Mouse (Mus musculus) CH12.LX (cell line): ENCODE measurements around the gene Atp2b4. TPM values are rescaled to one million over a fixed set of nuclear protein-coding genes. Genes with fewer than 3 reads are reported as not detected.
"Not testable (repeated sequence)": the region's sequence is repeated elsewhere in the genome, so short reads cannot be mapped to it uniquely, and the experiment has no call there.

ENCODE experiments used
- DNase-seq: peaks from one replicate; pipeline ENCODE4 v3.0.0-alpha.2; 2013; ENCODE audit errors: extremely low read depth
- H3K27ac ChIP-seq: 2 replicates; pipeline ENCODE4 v1.5.1; 2012; ENCODE audit warnings: low read depth, mild to moderate bottlenecking, control low read depth, moderate library complexity; ENCODE audit not compliant: insufficient read depth
- H3K27me3 ChIP-seq: replicated peaks from 2 replicates; pipeline ENCODE3; 2012; ENCODE audit warnings: inconsistent platforms
- H3K36me3 ChIP-seq, 2 experiments: replicated peaks in 1 of 2; 2 replicates each; pipeline versions ENCODE3 to v1.6.1; 2012; ENCODE audit warnings: inconsistent platforms in 1 of 2, low read length in 1 of 2, mild to moderate bottlenecking in 1 of 2, mixed read lengths in 1 of 2, moderate library complexity in 1 of 2; ENCODE audit not compliant: control insufficient read depth in 1 of 2, insufficient read depth in 1 of 2
- H3K4me1 ChIP-seq, 2 experiments: 2 replicates each; pipeline ENCODE4 v1.6.1; 2012; ENCODE audit warnings: inconsistent platforms in 1 of 2, moderate library complexity in 1 of 2; ENCODE audit not compliant: insufficient read depth in 2 of 2, control insufficient read depth in 1 of 2
- H3K4me2 ChIP-seq: 2 replicates; pipeline ENCODE4 v1.6.1; 2012; ENCODE audit warnings: low read depth, mild to moderate bottlenecking, control low read depth; ENCODE audit not compliant: poor library complexity, insufficient read depth, severe bottlenecking
- H3K4me3 ChIP-seq, 3 experiments: fragments of 150-350 bp in 1 of 3; sonication (generic) in 1 of 3; replicated peaks in 1 of 3; 2 replicates each; pipeline versions ENCODE3 to v1.5.1; 2011 to 2012; ENCODE audit warnings: low read depth in 2 of 3, low read length in 2 of 3, mild to moderate bottlenecking in 2 of 3, moderate library complexity in 2 of 3, control low read depth in 1 of 3, improper control_type of control experiment in 1 of 3, inconsistent platforms in 1 of 3, mixed read lengths in 1 of 3; ENCODE audit not compliant: poor library complexity in 1 of 3
- H3K79me2 ChIP-seq: replicated peaks from 2 replicates; pipeline ENCODE4 v1.6.1; 2012; ENCODE audit warnings: mild to moderate bottlenecking, moderate library complexity; ENCODE audit not compliant: control insufficient read depth, poor library complexity, insufficient read depth, severe bottlenecking; ENCODE audit errors: extremely low read depth
- H3K9ac ChIP-seq: 2 replicates; pipeline ENCODE4 v1.6.1; 2012; ENCODE audit warnings: low read depth, mild to moderate bottlenecking, control low read depth, moderate library complexity; ENCODE audit not compliant: insufficient read depth
- H3K9me3 ChIP-seq: replicated peaks from 2 replicates; pipeline ENCODE3; 2012; ENCODE audit warnings: low read length, inconsistent platforms, mixed read lengths
- CHD2 ChIP-seq: IDR thresholded peaks from 2 replicates; pipeline ENCODE4 v1.6.1; 2011; ENCODE audit warnings: low read length, improper control_type of control experiment
- ELF1 ChIP-seq: IDR thresholded peaks from 2 replicates; pipeline ENCODE4 v1.6.1; 2014; ENCODE audit warnings: low read depth, mild to moderate bottlenecking, inconsistent platforms, low read length, improper control_type of control experiment
- EP300 ChIP-seq: IDR thresholded peaks from 2 replicates; pipeline ENCODE4 v1.6.1; 2011; ENCODE audit warnings: low read length, improper control_type of control experiment
- GABPA ChIP-seq: IDR thresholded peaks from 2 replicates; pipeline ENCODE4 v1.6.1; 2012; ENCODE audit warnings: low read depth, low read length, improper control_type of control experiment, inconsistent platforms; ENCODE audit not compliant: insufficient replicate concordance
- IRF4 ChIP-seq: IDR thresholded peaks from 2 replicates; pipeline ENCODE4 v1.6.1; 2014; ENCODE audit warnings: low read depth, mild to moderate bottlenecking, inconsistent platforms, low read length, improper control_type of control experiment
- KAT2A ChIP-seq: IDR thresholded peaks from 2 replicates; pipeline ENCODE4 v1.6.1; 2012; ENCODE audit warnings: low read length, improper control_type of control experiment, inconsistent platforms; ENCODE audit not compliant: insufficient replicate concordance
- MAFK ChIP-seq: IDR thresholded peaks from 2 replicates; pipeline ENCODE4 v1.6.1; 2011; ENCODE audit warnings: low read length, improper control_type of control experiment; ENCODE audit not compliant: insufficient replicate concordance
- MAX ChIP-seq: IDR thresholded peaks from 2 replicates; pipeline ENCODE4 v1.6.1; 2011; ENCODE audit warnings: low read length, improper control_type of control experiment
- MXI1 ChIP-seq: IDR thresholded peaks from 2 replicates; pipeline ENCODE4 v1.6.1; 2011; ENCODE audit warnings: mild to moderate bottlenecking, low read depth, low read length, improper control_type of control experiment
- NELFE ChIP-seq: IDR thresholded peaks from 2 replicates; pipeline ENCODE4 v1.6.1; 2011; ENCODE audit warnings: low read depth, low read length, improper control_type of control experiment
- POLR2A ChIP-seq: IDR thresholded peaks from 2 replicates; pipeline ENCODE4 v1.6.1; 2011; ENCODE audit warnings: low read depth, mild to moderate bottlenecking, improper control_type of control experiment, low read length
- SIN3A ChIP-seq: IDR thresholded peaks from 2 replicates; pipeline ENCODE4 v1.6.1; 2012; ENCODE audit warnings: low read length, improper control_type of control experiment, inconsistent platforms
- UBTF ChIP-seq: IDR thresholded peaks from 2 replicates; pipeline ENCODE4 v1.6.1; 2012; ENCODE audit warnings: low read depth, mild to moderate bottlenecking, inconsistent platforms, low read length, improper control_type of control experiment, moderate library complexity
- USF1 ChIP-seq: IDR thresholded peaks from 2 replicates; pipeline ENCODE4 v1.6.1; 2014; ENCODE audit warnings: low read depth, mild to moderate bottlenecking, inconsistent platforms, low read length, improper control_type of control experiment
- USF2 ChIP-seq: conservative IDR thresholded peaks from 2 replicates; pipeline ENCODE4 v1.6.1; 2011; ENCODE audit warnings: low read depth, low read length, improper control_type of control experiment
- ZC3H11A ChIP-seq: IDR thresholded peaks from 2 replicates; pipeline ENCODE4 v1.6.1; 2012; ENCODE audit warnings: low read depth, mild to moderate bottlenecking, inconsistent platforms, low read length, improper control_type of control experiment
- ZKSCAN1 ChIP-seq: IDR thresholded peaks from 2 replicates; pipeline ENCODE4 v1.6.1; 2012; ENCODE audit warnings: low read depth, inconsistent platforms, low read length, improper control_type of control experiment, borderline replicate concordance
- ZNF384 ChIP-seq: IDR thresholded peaks from 2 replicates; pipeline ENCODE4 v1.6.1; 2012; ENCODE audit warnings: low read depth, low read length, improper control_type of control experiment, inconsistent platforms
- dilution Hi-C: fragments of 300-500 bp; cut with MboI; formaldehyde crosslinking; loops from 2 replicates; pipeline ENCODE4 v1.14.3; 2020; ENCODE audit warnings: low sequenced_read_pairs; ENCODE audit not compliant: extremely low pct_unique_long_range_greater_than_20kb, extremely low pct_ligation_motif_present
- in situ Hi-C: fragments of 300-500 bp; cut with MboI; formaldehyde crosslinking; loops from 3 replicates; pipeline ENCODE4 v1.14.3; 2019; ENCODE audit warnings: low sequenced_read_pairs, low pct_ligation_motif_present, low pct_unique_long_range_greater_than_20kb, mixed read lengths
- polyA plus RNA-seq: library from polyadenylated mRNA; unstranded; fragments of >175 nt; gene quantifications from 2 replicates; pipeline ENCODE4 v1.2.1, GENCODE M21; 2012; ENCODE audit warnings: low read depth; ENCODE audit not compliant: insufficient read length
- total RNA-seq, 2 experiments: library from RNA; depleted of rRNA; stranded (reverse); fragments of 300-350 nt in 1 of 2; fragments of >200 nt in 1 of 2; gene quantifications; 2 replicates each; pipeline ENCODE4 v1.2.3; 2012 to 2014

Gene Atp2b4
- total and polyA plus RNA-seq, 3 experiments = 6.9 to 18.4 (median 17.5) TPM

GRCm38 (mm10) chr1:133668618-133669017, 132.2 kb downstream of the Atp2b4 start:
- no peaks in the 10 kb centered on the region for H3K27me3 ChIP-seq
- no peak for DNase-seq
- H3K79me2 ChIP-seq = peaks cover 23% of the 10 kb centered on the region
- no peaks in the 10 kb centered on the region for H3K36me3 ChIP-seq
- dilution Hi-C loops = no loop called here
- H3K4me1 ChIP-seq = peaks cover 11 to 26% of the 10 kb centered on the region in 2 experiments
- no peak overlapping the region for H3K9ac ChIP-seq
- no peaks in the 10 kb centered on the region for H3K9me3 ChIP-seq
- no peak for TF ChIP-seq USF1
- TF ChIP-seq, all 38 proteins: peak for 0
- Histone ChIP-seq H3K27ac (no peak overlapping the region), H3K4me3 (no peak overlapping the region), H3K4me2 (no peak overlapping the region)
- in situ Hi-C loops = no loop called here

DNA sequence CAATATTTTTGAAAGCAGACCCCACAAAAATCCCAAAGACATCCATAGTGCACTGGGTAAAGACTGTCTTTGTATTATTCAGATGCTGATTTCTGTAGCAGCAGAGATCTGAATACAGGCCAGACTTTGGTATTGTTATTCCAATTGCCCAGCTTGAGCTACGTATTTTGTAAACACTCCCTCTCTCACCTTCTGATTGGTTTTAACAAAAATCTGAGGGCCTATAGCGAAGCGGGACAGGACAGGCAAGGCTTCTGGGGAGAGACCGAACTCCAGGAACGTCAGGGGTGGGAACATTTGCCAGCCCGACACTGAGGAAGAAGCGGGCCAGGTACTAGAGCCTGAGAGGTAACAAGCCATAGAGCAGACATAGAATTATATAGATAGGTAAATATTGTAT, 133.1 kb downstream of the Atp2b4 start:
- no peak overlapping the region for H3K9ac ChIP-seq
- in situ Hi-C loops = no loop called here
- H3K4me3 ChIP-seq = no peak overlapping the region

DNA sequence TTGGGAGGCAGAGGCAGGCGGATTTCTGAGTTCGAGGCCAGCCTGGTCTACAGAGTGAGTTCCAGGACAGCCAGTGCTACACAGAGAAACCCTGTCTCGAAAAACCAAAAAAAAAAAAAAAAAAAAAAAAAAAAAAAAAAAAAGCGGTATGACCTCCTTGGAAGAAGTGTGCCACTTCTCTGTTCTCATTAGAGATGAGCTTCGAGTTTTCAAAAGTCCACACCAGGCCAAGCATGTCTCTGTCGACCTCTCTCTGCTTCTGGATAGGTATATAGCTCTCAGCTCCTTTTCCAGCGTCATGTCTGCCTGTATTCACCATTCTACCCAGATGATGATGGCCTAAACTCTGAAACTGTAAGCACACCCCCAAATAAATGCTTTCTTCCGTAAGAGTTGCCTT, 135.1 kb downstream of the Atp2b4 start:
- DNase-seq, H3K9me3 ChIP-seq, H3K27ac ChIP-seq, in situ Hi-C loops, H3K36me3 ChIP-seq, H3K27me3 ChIP-seq, dilution Hi-C loops: not testable (repeated sequence)
- peak overlapping the region; percentile 62; the same call in 1 of the 2 replicates for H3K9ac ChIP-seq
- H3K4me3 ChIP-seq = peak overlapping the region in 1 of 3 experiments; percentile 65
- peaks cover 11 to 16% of the 10 kb centered on the region in 2 experiments for H3K4me1 ChIP-seq
- peaks cover 27% of the 10 kb centered on the region for H3K79me2 ChIP-seq
- H3K4me2 ChIP-seq = peak overlapping the region; percentile 80
- peak; percentile 80 for TF ChIP-seq ZNF384
- TF ChIP-seq, all 38 proteins: peak for 1; not testable (repeated sequence) for 37

More for the DNA sequence above, 133.1 kb downstream of the Atp2b4 start:
- dilution Hi-C loops = no loop called here
- H3K36me3 ChIP-seq = no peaks in the 10 kb centered on the region
- no peak for DNase-seq
- H3K4me1 ChIP-seq = peaks cover 14 to 29% of the 10 kb centered on the region in 2 experiments
- H3K79me2 ChIP-seq = peaks cover 23% of the 10 kb centered on the region
- H3K27me3 ChIP-seq = no peaks in the 10 kb centered on the region
- no peak overlapping the region for H3K27ac ChIP-seq
- no peaks in the 10 kb centered on the region for H3K9me3 ChIP-seq
- no peak for TF ChIP-seq ELF1
- no peak overlapping the region for H3K4me2 ChIP-seq

DNA sequence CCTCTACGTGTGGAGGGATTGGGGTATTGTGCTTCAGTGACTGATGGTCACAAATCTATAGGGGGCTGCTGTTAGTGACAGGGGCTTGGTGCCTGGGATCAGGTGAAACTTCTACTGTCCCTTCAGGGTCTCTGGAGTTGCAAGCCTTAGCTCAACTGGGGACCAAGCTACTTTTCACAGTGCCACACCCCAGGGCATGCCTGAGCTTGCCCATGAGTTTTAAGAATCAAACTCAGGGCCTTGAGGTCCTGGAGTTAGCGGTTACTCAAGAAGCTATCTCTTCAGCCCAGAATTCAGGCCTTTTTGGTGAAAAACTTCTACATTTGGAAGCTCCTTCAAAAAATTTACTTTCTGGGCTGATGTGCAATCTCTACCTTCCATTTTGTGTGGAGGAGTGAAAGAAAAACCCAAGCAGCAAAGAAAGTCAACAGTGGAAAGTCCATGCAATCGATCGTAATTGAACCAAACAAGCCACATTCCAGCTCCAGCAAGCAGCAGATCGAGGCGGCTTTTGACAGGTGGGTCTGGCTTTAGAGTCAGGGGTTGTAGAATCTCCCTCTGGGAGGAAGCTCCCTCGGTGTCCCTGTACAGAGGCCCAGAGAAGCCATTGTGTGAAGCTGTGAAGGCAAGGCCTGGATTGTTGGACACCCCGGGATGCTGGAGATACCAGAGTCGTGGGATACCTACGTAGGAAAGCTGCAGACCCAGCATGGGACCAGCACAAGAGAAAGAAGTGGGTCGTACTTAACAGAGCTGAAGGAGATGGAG, 136.5 kb downstream of the Atp2b4 start:
- H3K4me1 ChIP-seq = peaks cover 10 to 21% of the 10 kb centered on the region in 2 experiments
- H3K4me3 ChIP-seq = peak overlapping the region; percentile 3 to 77 (median 60)
- peak overlapping the region; percentile 99 for H3K9ac ChIP-seq
- peak overlapping the region; percentile 92 for H3K27ac ChIP-seq
- H3K79me2 ChIP-seq = peaks cover 41% of the 10 kb centered on the region
- dilution Hi-C loops (no loop called here), in situ Hi-C loops (no loop called here)
- H3K27me3 ChIP-seq = no peaks in the 10 kb centered on the region
- H3K4me2 ChIP-seq = peak overlapping the region; percentile 80; the same call in 1 of the 2 replicates
- DNase-seq = no peak
- H3K9me3 ChIP-seq = no peaks in the 10 kb centered on the region
- peaks cover under 1 to 5% of the 10 kb centered on the region in 2 experiments for H3K36me3 ChIP-seq
- TF ChIP-seq POLR2A (peak; percentile 54), UBTF (no peak), CHD2 (no peak), NELFE (peak; percentile 46; the same call in 1 of the 2 replicates), IRF4 (peak; percentile 52; the same call in 1 of the 2 replicates), MXI1 (peak; percentile 64; the same call in 1 of the 2 replicates), MAFK (no peak), MAX (peak; percentile 57), EP300 (peak; percentile 59), GABPA (no peak), USF2 (no peak), KAT2A (0 out of 2 replicates have a peak, but pooled peaks have one; percentile 53), ZKSCAN1 (no peak), SIN3A (0 out of 2 replicates have a peak, but pooled peaks have one; percentile 57), ZC3H11A (no peak)
